Mouse (Mus musculus): ENCODE data around the gene Armcx5.

DNA sequence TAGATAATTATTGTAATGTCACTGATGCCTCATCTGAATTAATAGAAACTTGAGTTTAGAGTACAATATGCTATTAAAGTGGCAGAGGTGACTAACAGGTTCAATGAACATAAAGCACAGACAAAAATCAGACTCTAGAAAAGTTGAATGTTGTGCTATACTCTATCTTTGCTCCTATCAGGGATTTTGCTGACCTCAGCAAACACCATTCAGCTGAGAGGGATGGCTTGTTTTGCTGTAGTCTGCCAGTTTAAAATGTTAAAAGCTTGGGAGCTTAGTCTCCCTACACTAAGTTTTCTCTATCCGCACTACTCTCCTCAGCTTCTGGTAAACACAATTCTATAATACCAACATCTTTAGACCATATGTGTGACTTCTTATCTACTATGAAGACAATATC, 39.4 kb upstream of the Armcx5 start:
- TF ChIP-seq CTCF (IDR thresholded peaks at IDR 0.05; ENCODE audit: low read depth, low read length) (no peak), POLR2A (IDR thresholded peaks at IDR 0.05; ENCODE audit: borderline replicate concordance, low read depth, low read length) (no peak)
